Mouse (Mus musculus) myocyte (in vitro differentiated cells): ENCODE measurements at regions not wholly inside any gene's neighbourhood (a gene's known extent, or its start where the extent isn't known, plus 50 kb on each side); places are given as distances from the start of the nearest gene placed in this dataset.

Source experiments
- H3K27me3 ChIP-seq: one replicate; pipeline ENCODE4 v1.6.1; 2011; ENCODE audit not compliant: control insufficient read depth, insufficient read depth, insufficient read length
- H3K36me3 ChIP-seq: one replicate; pipeline ENCODE4 v1.6.1; 2011; ENCODE audit not compliant: control insufficient read depth, insufficient read depth
- H3K4me2 ChIP-seq: one replicate; pipeline ENCODE4 v1.6.1; 2011; ENCODE audit warnings: low read depth, control low read depth
- H3K4me3 ChIP-seq: one replicate; pipeline ENCODE4 v1.5.1; 2011; ENCODE audit warnings: mild to moderate bottlenecking, control low read depth, moderate library complexity
- H3K79me2 ChIP-seq: one replicate; pipeline ENCODE4 v1.6.1; 2011; ENCODE audit not compliant: control insufficient read depth, insufficient read depth
- H3ac ChIP-seq: one replicate; pipeline ENCODE4 v1.6.1; 2011; ENCODE audit not compliant: control insufficient read depth, insufficient read length
- CEBPB ChIP-seq: IDR thresholded peaks from 2 replicates; pipeline ENCODE4 v1.6.1; 2011; ENCODE audit warnings: mild to moderate bottlenecking, moderate library complexity; ENCODE audit not compliant: poor library complexity, insufficient read depth, severe bottlenecking
- E2F4 ChIP-seq: IDR thresholded peaks from one replicate; pipeline ENCODE4 v1.6.1; 2011; ENCODE audit warnings: mild to moderate bottlenecking, control low read depth, moderate library complexity; ENCODE audit not compliant: insufficient read depth
- MAX ChIP-seq: IDR thresholded peaks from one replicate; pipeline ENCODE4 v1.6.1; 2011; ENCODE audit warnings: low read depth, mild to moderate bottlenecking, control low read depth
- MYOD1 ChIP-seq, 3 experiments: IDR thresholded peaks; one replicate each; pipeline ENCODE4 v1.6.1; 2011; ENCODE audit warnings: control low read depth in 2 of 3, low read depth in 2 of 3, mild to moderate bottlenecking in 2 of 3, moderate library complexity in 1 of 3; ENCODE audit not compliant: insufficient read length in 2 of 3, control insufficient read depth in 1 of 3
- MYOG ChIP-seq, 3 experiments: IDR thresholded peaks; one replicate each; pipeline ENCODE4 v1.6.1; 2011; ENCODE audit warnings: control low read depth in 2 of 3, low read depth in 2 of 3, mild to moderate bottlenecking in 2 of 3; ENCODE audit not compliant: insufficient read length in 2 of 3, control insufficient read depth in 1 of 3, insufficient read depth in 1 of 3
- POLR2A ChIP-seq: IDR thresholded peaks from one replicate; pipeline ENCODE4 v1.6.1; 2011; ENCODE audit warnings: low read depth, mild to moderate bottlenecking, control low read depth, moderate library complexity; ENCODE audit not compliant: insufficient read length
- POLR2AphosphoS2 ChIP-seq: IDR thresholded peaks from one replicate; pipeline ENCODE4 v1.6.1; 2011; ENCODE audit warnings: low read depth, control low read depth; ENCODE audit not compliant: insufficient read length
- REST ChIP-seq: IDR thresholded peaks from one replicate; pipeline ENCODE4 v1.6.1; 2011; ENCODE audit warnings: mild to moderate bottlenecking, control low read depth, moderate library complexity; ENCODE audit not compliant: insufficient read depth, insufficient read length
- SRF ChIP-seq: IDR thresholded peaks from one replicate; pipeline ENCODE4 v1.6.1; 2011; ENCODE audit warnings: low read depth; ENCODE audit not compliant: control insufficient read depth, insufficient read length
- TCF12 ChIP-seq: IDR thresholded peaks from one replicate; pipeline ENCODE4 v1.6.1; 2011; ENCODE audit warnings: mild to moderate bottlenecking, control low read depth; ENCODE audit not compliant: poor library complexity, insufficient read depth, severe bottlenecking
- TCF3 ChIP-seq: IDR thresholded peaks from one replicate; pipeline ENCODE4 v1.6.1; 2011; ENCODE audit warnings: low read depth, control low read depth; ENCODE audit not compliant: insufficient read length
- USF1 ChIP-seq: IDR thresholded peaks from one replicate; pipeline ENCODE4 v1.6.1; 2011; ENCODE audit warnings: low read depth, mild to moderate bottlenecking, control low read depth, moderate library complexity

DNA sequence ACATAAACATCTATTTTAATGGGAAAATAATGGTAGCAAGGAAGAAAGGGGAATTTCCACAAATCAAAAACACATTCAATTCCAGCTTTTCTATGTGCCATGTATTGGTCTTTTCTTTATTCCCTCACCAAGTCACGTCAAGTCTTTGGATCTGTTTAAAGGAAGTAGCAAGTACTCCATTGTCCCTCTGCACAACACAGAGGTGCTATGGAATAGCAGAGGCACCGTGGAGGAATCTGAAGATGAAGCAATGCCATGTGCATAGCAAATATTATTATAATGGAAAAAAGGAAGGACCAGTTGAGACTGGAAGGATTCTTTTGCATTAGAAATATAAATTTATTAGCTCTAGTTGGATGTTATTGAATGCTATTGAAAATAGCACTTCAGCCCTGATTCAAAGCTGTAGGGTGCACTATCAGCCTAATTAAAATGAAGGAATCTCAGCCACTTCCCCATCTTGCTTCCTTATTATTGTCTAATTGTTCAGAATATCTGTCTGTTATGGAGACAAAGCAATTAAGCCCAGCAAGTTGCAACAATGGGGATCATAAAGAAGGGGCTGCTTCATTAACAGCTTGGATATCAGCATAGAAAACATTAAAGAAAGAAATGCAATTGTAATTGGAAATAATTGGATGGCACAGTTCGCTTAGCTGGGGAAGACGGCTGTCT is 362.7 kb upstream of the Sgcd start:
- Histone ChIP-seq H3ac (no peak overlapping the region), H3K79me2 (no peaks in the 10 kb centered on the region), H3K36me3 (no peaks in the 10 kb centered on the region), H3K27me3 (no peaks in the 10 kb centered on the region), H3K4me2 (no peak overlapping the region), H3K4me3 (no peak overlapping the region)
- no peak for TF ChIP-seq E2F4
- TF ChIP-seq MYOG (IDR thresholded peaks at IDR 0.05; ENCODE audit: control insufficient read depth in 1 of 3, insufficient read depth in 1 of 3, insufficient read length in 2 of 3, low read depth in 2 of 3), result no peak
- TF ChIP-seq POLR2A, result no peak
- TF ChIP-seq SRF, result no peak
- TF ChIP-seq REST, result no peak
- TF ChIP-seq TCF12, result no peak
- TF ChIP-seq CEBPB, result no peak
- TF ChIP-seq POLR2AphosphoS2, result no peak

DNA sequence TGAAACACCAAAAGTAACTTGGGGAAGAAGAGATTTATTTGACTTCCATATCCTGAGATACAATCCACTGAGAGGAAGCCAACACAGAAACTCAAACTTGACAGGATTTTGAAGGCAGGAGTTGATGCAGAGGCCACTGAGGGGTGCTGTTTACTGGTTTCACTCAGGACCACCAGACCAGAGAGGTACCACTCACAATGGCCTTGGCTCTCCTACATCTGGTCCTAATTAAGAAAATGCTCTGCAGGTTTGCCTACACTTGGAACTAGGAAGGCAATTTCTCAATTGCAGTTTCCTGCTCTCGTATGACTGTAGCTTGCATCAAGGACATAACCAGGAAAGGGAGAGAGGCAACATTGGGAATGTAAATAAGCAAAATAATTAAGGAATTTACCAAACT is 325.7 kb upstream of the Sgcd start:
- no peaks in the 10 kb centered on the region for H3K27me3 ChIP-seq
- TF ChIP-seq REST (no peak), E2F4 (no peak), MAX (no peak), SRF (no peak), TCF12 (no peak), USF1 (no peak), POLR2A (no peak), POLR2AphosphoS2 (no peak), MYOD1 (IDR thresholded peaks at IDR 0.05; ENCODE audit: control insufficient read depth in 1 of 3, insufficient read length in 2 of 3, low read depth in 2 of 3) (no peak), MYOG (IDR thresholded peaks at IDR 0.05; ENCODE audit: control insufficient read depth in 1 of 3, insufficient read depth in 1 of 3, insufficient read length in 2 of 3, low read depth in 2 of 3) (no peak), TCF3 (no peak), CEBPB (no peak)

DNA sequence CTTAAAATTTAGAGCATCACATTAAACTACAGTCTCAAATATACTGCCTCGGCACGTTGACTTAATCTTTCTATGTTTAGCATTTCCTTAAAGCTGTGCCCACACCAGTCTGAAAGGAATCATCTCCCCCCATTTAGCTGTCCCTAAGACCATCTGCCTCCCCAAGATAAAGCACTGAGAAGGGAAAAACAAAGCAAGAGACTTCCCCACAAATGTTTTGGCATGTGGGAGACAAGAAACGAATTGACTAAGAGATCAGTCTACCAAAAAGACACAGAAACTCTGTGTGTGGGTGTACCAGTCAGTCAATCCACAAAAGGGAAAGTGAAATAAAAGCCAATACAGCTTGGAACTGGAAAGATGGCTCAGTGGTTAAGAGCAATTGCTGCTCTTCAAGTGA is 306.6 kb upstream of the Sgcd start:
- Histone ChIP-seq H3K27me3 (no peaks in the 10 kb centered on the region), H3K36me3 (no peaks in the 10 kb centered on the region), H3ac (no peak overlapping the region), H3K4me2 (no peak overlapping the region), H3K79me2 (no peaks in the 10 kb centered on the region), H3K4me3 (no peak overlapping the region)
- TF ChIP-seq TCF12 (no peak), POLR2A (no peak), E2F4 (no peak), REST (no peak), TCF3 (no peak), MYOD1 (IDR thresholded peaks at IDR 0.05; ENCODE audit: control insufficient read depth in 1 of 3, insufficient read length in 2 of 3, low read depth in 2 of 3) (no peak), MAX (no peak), USF1 (no peak), POLR2AphosphoS2 (no peak), MYOG (IDR thresholded peaks at IDR 0.05; ENCODE audit: control insufficient read depth in 1 of 3, insufficient read depth in 1 of 3, insufficient read length in 2 of 3, low read depth in 2 of 3) (no peak), CEBPB (no peak), SRF (no peak)

More for the DNA sequence above, 325.7 kb upstream of the Sgcd start:
- Histone ChIP-seq H3K36me3 (no peaks in the 10 kb centered on the region), H3ac (no peak overlapping the region), H3K4me2 (no peak overlapping the region), H3K79me2 (no peaks in the 10 kb centered on the region), H3K4me3 (no peak overlapping the region)

DNA sequence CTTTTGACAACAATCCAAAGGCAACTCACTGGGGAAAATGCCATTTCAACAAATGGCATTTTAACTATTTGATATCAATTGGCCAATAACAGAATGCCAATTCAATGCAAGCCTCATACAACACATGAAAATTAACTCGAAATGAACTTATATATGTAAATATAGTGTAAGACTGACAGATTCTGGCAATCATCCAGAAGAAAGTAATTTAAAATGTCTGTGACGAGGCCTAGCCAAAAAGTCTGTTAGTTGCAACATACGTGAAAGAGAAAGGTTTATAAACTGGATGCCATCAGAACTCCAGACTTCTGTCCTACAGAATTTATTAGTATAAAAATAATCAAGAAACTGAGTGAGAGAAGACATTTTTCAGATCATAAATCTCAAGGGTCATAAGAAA is 273.7 kb upstream of the Sgcd start:
- Histone ChIP-seq H3K27me3 (no peaks in the 10 kb centered on the region), H3K4me2 (no peak overlapping the region), H3ac (no peak overlapping the region), H3K4me3 (no peak overlapping the region), H3K79me2 (no peaks in the 10 kb centered on the region), H3K36me3 (no peaks in the 10 kb centered on the region)
- no peak for TF ChIP-seq E2F4
- TF ChIP-seq POLR2AphosphoS2, result no peak
- TF ChIP-seq SRF, result no peak
- no peak for TF ChIP-seq TCF12
- no peak for TF ChIP-seq CEBPB
- no peak for TF ChIP-seq REST

DNA sequence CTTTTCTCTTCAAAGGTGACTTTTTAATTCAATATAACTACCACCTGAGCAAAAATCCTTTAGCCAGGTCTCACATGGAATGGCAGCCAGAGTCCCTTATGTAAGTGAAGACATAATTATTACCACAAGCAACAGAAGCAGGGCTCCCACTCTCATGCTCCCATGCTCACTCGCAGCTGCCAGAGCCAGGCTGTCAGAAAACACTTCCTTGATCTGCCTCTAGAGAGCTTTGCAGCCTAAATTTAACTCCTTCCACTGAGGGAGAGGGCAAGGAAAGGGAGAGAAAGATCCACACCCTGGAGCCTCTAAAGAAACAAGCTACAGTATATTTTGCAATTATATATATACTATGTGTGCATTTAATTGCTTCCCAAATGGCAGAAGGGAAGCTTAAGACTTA is 272.3 kb upstream of the Sgcd start:
- no peak overlapping the region for H3K4me2 ChIP-seq
- no peak overlapping the region for H3K4me3 ChIP-seq
- TF ChIP-seq MAX, result no peak
- no peak for TF ChIP-seq MYOG (IDR thresholded peaks at IDR 0.05; ENCODE audit: control insufficient read depth in 1 of 3, insufficient read depth in 1 of 3, insufficient read length in 2 of 3, low read depth in 2 of 3)
- TF ChIP-seq POLR2AphosphoS2, result no peak
- TF ChIP-seq E2F4, result no peak
- TF ChIP-seq REST, result no peak
- no peak for TF ChIP-seq POLR2A
- no peak for TF ChIP-seq TCF12
- TF ChIP-seq SRF, result no peak
- TF ChIP-seq MYOD1 (IDR thresholded peaks at IDR 0.05; ENCODE audit: control insufficient read depth in 1 of 3, insufficient read length in 2 of 3, low read depth in 2 of 3), result no peak
- TF ChIP-seq CEBPB, result no peak
- TF ChIP-seq TCF3, result no peak
- no peak for TF ChIP-seq USF1
- H3K27me3 ChIP-seq, result no peaks in the 10 kb centered on the region
- H3ac ChIP-seq, result no peak overlapping the region
- H3K79me2 ChIP-seq, result no peaks in the 10 kb centered on the region
- H3K36me3 ChIP-seq, result no peaks in the 10 kb centered on the region
